In genomic region chr4:125085346-125085841, GRCm38 (mm10) we compare ENCODE assay signal across 8 mouse cellular contexts. TPM values are rescaled to one million over a fixed set of nuclear protein-coding genes. Genes with fewer than 3 reads are reported as not detected.
DNase-seq lines count a peak whose midpoint lies in the region; TF ChIP-seq lines count a peak whose summit lies in the region.

No protein-coding gene starts in this region.

- no peak for TF ChIP-seq EP300 in ES-Bruce4 (IDR thresholded peaks at IDR 0.05; ENCODE audit: insufficient read depth, low read depth, low read length)

- no peak for TF ChIP-seq POLR2A in ES-Bruce4 (IDR thresholded peaks at IDR 0.05; ENCODE audit: insufficient read depth, low read length)

- peaks cover 7% of the 10 kb centered on the region for H3K36me3 ChIP-seq in ES-Bruce4 (ENCODE audit: control insufficient read depth, insufficient read depth, low read length, poor library complexity, severe bottlenecking)

- H3K9me3 ChIP-seq in ES-Bruce4 (replicated peaks; ENCODE audit: control insufficient read depth, insufficient read depth, low read length, poor library complexity, severe bottlenecking): no peaks in the 10 kb centered on the region

- peak; percentile 87 for DNase-seq in adrenal gland, postnatal 10 days
- DNase-seq in adrenal gland, adult (ENCODE audit: inconsistent age in 2 of 2, low spot score in 1 of 2): no peak
- peak; percentile 60 to 62 for DNase-seq in cerebellum, postnatal 36 days
- peak; percentile 32 to 43 for DNase-seq in frontal cortex, postnatal 25 days (ENCODE audit: low spot score in 2 of 2)
- DNase-seq in layer of hippocampus, adult 9-11 months: peak; percentile 80
- peak; percentile 77 for DNase-seq in lung, postnatal 14 days
- peak; percentile 78 for DNase-seq in right cerebral cortex, postnatal 25 days

- peak overlapping the region; percentile 85 for H3K4me3 ChIP-seq in ES-Bruce4 (ENCODE audit: low read depth, low read length)

- no peak for TF ChIP-seq CTCF in ES-Bruce4 (IDR thresholded peaks at IDR 0.05; ENCODE audit: low read depth, low read length)

- H3K4me1 ChIP-seq in ES-Bruce4 (ENCODE audit: control insufficient read depth, insufficient read depth, low read length): no peaks in the 10 kb centered on the region

- peak overlapping the region; percentile 87 for H3K9ac ChIP-seq in ES-Bruce4 (ENCODE audit: low read depth, poor library complexity, severe bottlenecking)

- H3K27me3 ChIP-seq in ES-Bruce4 (ENCODE audit: control insufficient read depth, insufficient read depth, low read length, poor library complexity, severe bottlenecking): no peaks in the 10 kb centered on the region

- peak overlapping the region; percentile 65; the same call in 1 of the 2 replicates for H3K27ac ChIP-seq in ES-Bruce4 (ENCODE audit: insufficient read depth, low read length)

RNA-seq across cellular contexts. Expression of gene Meaf6, which starts 0.5 kb away (rescaled TPM):
- total RNA-seq in adrenal gland, postnatal 10 days (2021): 10 to 100 TPM; 23.8 to 36.0 TPM
- 35.2 and 39.6 TPM in 2 replicates for polyA plus RNA-seq in ES-Bruce4 (2011; ENCODE audit: insufficient read depth, insufficient read length, low read depth, missing spikeins)

RNA-seq across cellular contexts. Expression of gene Snip1, which starts 18.9 kb away (rescaled TPM):
- total RNA-seq in adrenal gland, postnatal 10 days (2021): 10 to 100 TPM; 15.5 to 16.7 TPM
- polyA plus RNA-seq in ES-Bruce4 (2011; ENCODE audit: insufficient read depth, insufficient read length, low read depth, missing spikeins): 20.0 and 23.8 TPM in 2 replicates

RNA-seq across cellular contexts. Expression of gene Dnali1, which starts 19.9 kb away (rescaled TPM):
- not detected for total RNA-seq in adrenal gland, postnatal 10 days (2021)
- polyA plus RNA-seq in ES-Bruce4 (2011; ENCODE audit: insufficient read depth, insufficient read length, low read depth, missing spikeins): not detected in 2 replicates

RNA-seq across cellular contexts. Expression of gene Zc3h12a, which starts 42.2 kb away (rescaled TPM):
- 1 to 10 TPM; 4.6 to 6.8 TPM for total RNA-seq in adrenal gland, postnatal 10 days (2021)
- 3.6 and 4.7 TPM in 2 replicates for polyA plus RNA-seq in ES-Bruce4 (2011; ENCODE audit: insufficient read depth, insufficient read length, low read depth, missing spikeins)

Comparison
In these comparisons a context has a peak if more than half of its experiments do, and no peak if none do; other contexts are left out.
1. DNase-seq: peak in adrenal gland, postnatal 10 days (single experiment), cerebellum, postnatal 36 days (2 of 2), frontal cortex, postnatal 25 days (2 of 2), layer of hippocampus, adult 9-11 months (single experiment), lung, postnatal 14 days (single experiment) and right cerebral cortex, postnatal 25 days (single experiment); none in adrenal gland, adult (0 of 2).